In genomic region chr2:167292854-167293253, GRCm38 (mm10) we compare ENCODE assay signal across 9 mouse cellular contexts. TPM values are rescaled to one million over a fixed set of nuclear protein-coding genes. Genes with fewer than 3 reads are reported as not detected.
A peak's percentile ranks its signal among the peaks of the same experiment; 100 is the strongest.
DNase-seq lines count a peak whose midpoint lies in the region; ATAC-seq and TF ChIP-seq lines count a peak whose summit lies in the region.
"Had no signal": no experiment of that assay in that cellular context is flagged by ENCODE, and none has a peak within 500 bp of the region (broad histone marks: within the 10 kb centered on the region; RNA-seq: fewer than 3 reads in every experiment).

No protein-coding gene starts in this region.

- WGBS in forebrain, embryonic 10.5 days: 54% methylated on average over 6 of the region's 6 CpGs
- WGBS in forebrain, postnatal 0 days: 33% methylated on average over 6 of the region's 6 CpGs
- 51% methylated on average over 6 of the region's 6 CpGs for WGBS in midbrain, embryonic 10.5 days
- 28% methylated on average over 6 of the region's 6 CpGs for WGBS in midbrain, postnatal 0 days
- WGBS in limb, embryonic 10.5 days: 20% methylated on average over 6 of the region's 6 CpGs

- H3K4me2 ChIP-seq in forebrain, postnatal 0 days (ENCODE audit: low read depth): no peak overlapping the region
- H3K4me2 ChIP-seq in midbrain, postnatal 0 days (ENCODE audit: low read depth, low read length, poor library complexity, severe bottlenecking): no peak overlapping the region

- H3K27ac ChIP-seq in forebrain, embryonic 10.5 days: peak overlapping the region; percentile 66
- H3K27ac ChIP-seq in forebrain, postnatal 0 days (ENCODE audit: low read depth, low read length): no peak overlapping the region
- 0 out of 2 replicates have a peak overlapping the region, but pooled peaks have one; percentile 57 for H3K27ac ChIP-seq in midbrain, embryonic 10.5 days (replicated peaks)
- no peak overlapping the region for H3K27ac ChIP-seq in midbrain, postnatal 0 days (ENCODE audit: low read depth, low read length)
- H3K27ac ChIP-seq in limb, embryonic 10.5 days: 0 out of 2 replicates have a peak overlapping the region, but pooled peaks have one; percentile 25
- H3K27ac ChIP-seq in left cerebral cortex, adult 2 months: no peak overlapping the region
- H3K27ac ChIP-seq: heart, adult 2 months had no signal

- TF ChIP-seq CTCF in forebrain, postnatal 0 days (IDR thresholded peaks at IDR 0.05; ENCODE audit: low read depth): no peak
- no peak for TF ChIP-seq CTCF in midbrain, postnatal 0 days (IDR thresholded peaks at IDR 0.05)
- no peak for TF ChIP-seq CTCF in left cerebral cortex, adult 2 months (IDR thresholded peaks at IDR 0.05)

- H3K9ac ChIP-seq in forebrain, postnatal 0 days: no peak overlapping the region
- H3K9ac ChIP-seq in midbrain, postnatal 0 days (replicated peaks; ENCODE audit: low read length, poor library complexity, severe bottlenecking): no peak overlapping the region

- no peak for DNase-seq in forebrain, embryonic 10.5 days (ENCODE audit: extremely low spot score, low spot score)
- no peak for DNase-seq in forebrain, postnatal 0 days
- no peak for DNase-seq in midbrain, embryonic 10.5 days (ENCODE audit: low spot score)
- DNase-seq in midbrain, postnatal 0 days (ENCODE audit: low spot score): no peak
- peak; percentile 40 for DNase-seq in c-Kit-positive CD71-positive TER-119-negative erythroid progenitor cells, embryonic 14.5 days (ENCODE audit: low read depth)
- DNase-seq in limb, embryonic 10.5 days (ENCODE audit: low spot score): no peak
- no peak for DNase-seq in left cerebral cortex, adult 2 months (ENCODE audit: extremely low spot score in 1 of 2, low spot score in 2 of 2)
- DNase-seq in layer of hippocampus, adult 18-20 months (ENCODE audit: low spot score in 2 of 2): no peak

- intact Hi-C loops in left cerebral cortex, adult 2 months (cut with DNase I): no loop called here

- H3K36me3 ChIP-seq in forebrain, embryonic 10.5 days (replicated peaks): no peaks in the 10 kb centered on the region
- no peaks in the 10 kb centered on the region for H3K36me3 ChIP-seq in forebrain, postnatal 0 days (ENCODE audit: insufficient read depth)
- no peaks in the 10 kb centered on the region for H3K36me3 ChIP-seq in midbrain, embryonic 10.5 days
- H3K36me3 ChIP-seq in midbrain, postnatal 0 days (ENCODE audit: insufficient read depth, low read length): no peaks in the 10 kb centered on the region
- H3K36me3 ChIP-seq in limb, embryonic 10.5 days: no peaks in the 10 kb centered on the region

- no peaks in the 10 kb centered on the region for H3K9me3 ChIP-seq in forebrain, embryonic 10.5 days
- H3K9me3 ChIP-seq in forebrain, postnatal 0 days (ENCODE audit: low read length): no peaks in the 10 kb centered on the region
- H3K9me3 ChIP-seq in midbrain, embryonic 10.5 days (replicated peaks): no peaks in the 10 kb centered on the region
- H3K9me3 ChIP-seq in midbrain, postnatal 0 days (ENCODE audit: low read length): no peaks in the 10 kb centered on the region
- H3K9me3 ChIP-seq in limb, embryonic 10.5 days (replicated peaks): no peaks in the 10 kb centered on the region

- H3K4me1 ChIP-seq in forebrain, embryonic 10.5 days: peaks cover 43% of the 10 kb centered on the region
- no peaks in the 10 kb centered on the region for H3K4me1 ChIP-seq in forebrain, postnatal 0 days (ENCODE audit: insufficient read depth)
- peaks cover 26% of the 10 kb centered on the region for H3K4me1 ChIP-seq in midbrain, embryonic 10.5 days
- H3K4me1 ChIP-seq in midbrain, postnatal 0 days (ENCODE audit: insufficient read depth, low read length): no peaks in the 10 kb centered on the region
- peaks cover 34% of the 10 kb centered on the region for H3K4me1 ChIP-seq in limb, embryonic 10.5 days

- no peak for ATAC-seq in forebrain, postnatal 0 days
- ATAC-seq in midbrain, postnatal 0 days (ENCODE audit: low FRiP score): no peak

- no peaks in the 10 kb centered on the region for H3K27me3 ChIP-seq in forebrain, embryonic 10.5 days (ENCODE audit: poor library complexity, severe bottlenecking)
- H3K27me3 ChIP-seq in forebrain, postnatal 0 days (ENCODE audit: insufficient read depth, low read length): no peaks in the 10 kb centered on the region
- H3K27me3 ChIP-seq in midbrain, embryonic 10.5 days (ENCODE audit: low read depth, poor library complexity, severe bottlenecking): no peaks in the 10 kb centered on the region
- H3K27me3 ChIP-seq in midbrain, postnatal 0 days (ENCODE audit: insufficient read depth, low read length): no peaks in the 10 kb centered on the region
- H3K27me3 ChIP-seq in limb, embryonic 10.5 days (ENCODE audit: low read depth, poor library complexity, severe bottlenecking): no peaks in the 10 kb centered on the region

- no peak overlapping the region for H3K4me3 ChIP-seq in forebrain, embryonic 10.5 days
- H3K4me3 ChIP-seq in forebrain, postnatal 0 days (ENCODE audit: low read depth, low read length): no peak overlapping the region
- H3K4me3 ChIP-seq in midbrain, embryonic 10.5 days: no peak overlapping the region
- no peak overlapping the region for H3K4me3 ChIP-seq in midbrain, postnatal 0 days (ENCODE audit: low read depth, low read length)
- no peak overlapping the region for H3K4me3 ChIP-seq in limb, embryonic 10.5 days
- no peak overlapping the region for H3K4me3 ChIP-seq in left cerebral cortex, adult 2 months
- H3K4me3 ChIP-seq: heart, adult 2 months had no signal

RNA-seq across cellular contexts. Expression of gene Ptgis, which starts 52.5 kb away (rescaled TPM):
- polyA plus RNA-seq in forebrain, embryonic 10.5 days (2016; fragmentation: Nextera tagmentation; extraction: Ambion mirVana): 13.5 and 13.7 TPM in 2 replicates
- 2.5 and 4.0 TPM in 2 replicates for total RNA-seq in forebrain, postnatal 0 days (2014; rRNA removed)
- 2.5 and 2.8 TPM in 2 replicates for polyA plus RNA-seq in forebrain, postnatal 0 days (2015; fragmentation: Nextera tagmentation; extraction: Ambion mirVana)
- polyA plus RNA-seq in midbrain, embryonic 10.5 days (2016; fragmentation: Nextera tagmentation; extraction: Ambion mirVana): 11.7 and 12.7 TPM in 2 replicates
- 4.3 and 6.1 TPM in 2 replicates for total RNA-seq in midbrain, postnatal 0 days (2014; rRNA removed)
- polyA plus RNA-seq in midbrain, postnatal 0 days (2015; fragmentation: Nextera tagmentation; extraction: Ambion mirVana): 3.9 and 4.7 TPM in 2 replicates
- 15.6 and 17.6 TPM in 2 replicates for polyA plus RNA-seq in limb, embryonic 10.5 days (2016; fragmentation: Nextera tagmentation; extraction: Ambion mirVana)
- total RNA-seq in left cerebral cortex, adult 2 months (2021): 1 to 10 TPM; 1.4 to 1.8 TPM
- total RNA-seq in layer of hippocampus, adult 18-20 months (2021): 1 to 10 TPM in 1 of 2 experiments, under 1 TPM in 1; 0.79 to 1.2 TPM

RNA-seq across cellular contexts. Expression of gene B4galt5, which starts 56.1 kb away (rescaled TPM):
- 6.0 and 7.3 TPM in 2 replicates for polyA plus RNA-seq in forebrain, embryonic 10.5 days (2016; fragmentation: Nextera tagmentation; extraction: Ambion mirVana)
- 57.4 and 60.7 TPM in 2 replicates for total RNA-seq in forebrain, postnatal 0 days (2014; rRNA removed)
- polyA plus RNA-seq in forebrain, postnatal 0 days (2015; fragmentation: Nextera tagmentation; extraction: Ambion mirVana): 21.1 and 27.4 TPM in 2 replicates
- polyA plus RNA-seq in midbrain, embryonic 10.5 days (2016; fragmentation: Nextera tagmentation; extraction: Ambion mirVana): 9.1 and 9.9 TPM in 2 replicates
- total RNA-seq in midbrain, postnatal 0 days (2014; rRNA removed): 64.1 and 88.3 TPM in 2 replicates
- 29.1 and 35.6 TPM in 2 replicates for polyA plus RNA-seq in midbrain, postnatal 0 days (2015; fragmentation: Nextera tagmentation; extraction: Ambion mirVana)
- polyA plus RNA-seq in limb, embryonic 10.5 days (2016; fragmentation: Nextera tagmentation; extraction: Ambion mirVana): 10.3 and 11.3 TPM in 2 replicates
- total RNA-seq in left cerebral cortex, adult 2 months (2021): 10 to 100 TPM; 49.7 to 50.2 TPM
- total RNA-seq in layer of hippocampus, adult 18-20 months (2021): 10 to 100 TPM; 43.7 to 44.5 TPM

Comparison
In these comparisons a context has a peak if more than half of its experiments do, and no peak if none do; other contexts are left out.
1. H3K27ac ChIP-seq: peak in forebrain, embryonic 10.5 days (single experiment), midbrain, embryonic 10.5 days (single experiment) and limb, embryonic 10.5 days (single experiment); none in forebrain, postnatal 0 days (single experiment), midbrain, postnatal 0 days (single experiment) and left cerebral cortex, adult 2 months (single experiment).